Mouse (Mus musculus): ENCODE results near the gene Zhx3. TPM values are rescaled to one million over a fixed set of nuclear protein-coding genes. Genes with fewer than 3 reads are reported as not detected.

Zhx3 gene
- polyA plus RNA-seq, 1 experiment from 2014 or later = 12.0 TPM

DNA sequence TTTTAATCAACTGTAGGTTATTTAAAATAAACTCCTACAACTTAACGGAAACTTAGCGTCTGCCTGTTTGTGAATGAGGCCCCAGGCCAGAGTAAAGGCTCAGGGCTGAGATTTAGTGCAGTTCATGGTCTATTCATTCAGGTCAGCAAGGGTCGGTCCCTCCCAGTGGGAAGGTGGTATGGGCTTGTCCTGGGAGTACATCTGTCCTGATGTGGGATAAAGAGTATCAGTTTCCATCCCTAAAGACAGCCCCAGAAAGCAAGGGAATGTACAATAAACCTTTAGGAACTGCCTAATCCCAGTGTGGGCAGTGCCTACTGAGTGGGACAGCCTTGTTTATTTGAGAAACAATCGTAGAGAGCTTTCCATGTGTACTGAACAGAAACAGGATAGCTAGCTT is 150.1 kb downstream of the Zhx3 start:
- 77% methylated on average over 4 of the region's 4 CpGs for WGBS
- Histone ChIP-seq H3K36me3 (peaks cover 69% of the 10 kb centered on the region), H3K4me3 (no peak overlapping the region)

DNA sequence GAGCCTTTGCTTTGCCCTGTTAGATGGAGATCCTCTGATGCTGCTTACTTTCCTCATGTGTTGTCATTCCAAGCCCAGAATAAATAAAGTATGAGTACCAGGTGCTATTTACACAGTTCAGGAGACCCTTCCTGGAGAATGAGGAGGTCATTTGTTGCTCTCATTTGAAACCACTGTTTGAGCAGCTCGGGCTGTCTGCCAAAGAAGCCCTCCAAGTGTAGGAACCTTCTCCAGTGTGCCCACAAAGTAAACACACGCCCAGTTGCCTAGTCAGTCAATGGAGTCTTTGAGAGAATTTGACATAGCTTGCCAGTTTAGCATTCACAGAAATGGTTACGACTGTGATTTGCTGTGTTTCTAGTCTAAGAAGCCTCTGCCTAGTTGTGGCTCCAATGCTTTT is 154.0 kb downstream of the Zhx3 start:
- H3K4me3 ChIP-seq = no peak overlapping the region
- peaks cover 92% of the 10 kb centered on the region for H3K36me3 ChIP-seq
- H3K4me1 ChIP-seq = no peaks in the 10 kb centered on the region
- no peaks in the 10 kb centered on the region for H3K9me3 ChIP-seq
- H3K4me2 ChIP-seq (replicated peaks) = no peak overlapping the region
- H3K27ac ChIP-seq = no peak overlapping the region
- H3K27me3 ChIP-seq = no peaks in the 10 kb centered on the region
- 85% methylated on average over 3 of the region's 3 CpGs for WGBS
- H3K9ac ChIP-seq = no peak overlapping the region
- ATAC-seq (ENCODE audit: insufficient number of reproducible peaks, insufficient read depth, low FRiP score, low TSS enrichment) = no peak

More for the DNA sequence above, 150.1 kb downstream of the Zhx3 start:
- H3K9me3 ChIP-seq = no peaks in the 10 kb centered on the region
- H3K9ac ChIP-seq = no peak overlapping the region
- H3K4me2 ChIP-seq (replicated peaks) = no peak overlapping the region
- no peaks in the 10 kb centered on the region for H3K4me1 ChIP-seq
- no peaks in the 10 kb centered on the region for H3K27me3 ChIP-seq
- H3K27ac ChIP-seq = no peak overlapping the region
- ATAC-seq (ENCODE audit: insufficient number of reproducible peaks, insufficient read depth, low FRiP score, low TSS enrichment) = no peak

DNA sequence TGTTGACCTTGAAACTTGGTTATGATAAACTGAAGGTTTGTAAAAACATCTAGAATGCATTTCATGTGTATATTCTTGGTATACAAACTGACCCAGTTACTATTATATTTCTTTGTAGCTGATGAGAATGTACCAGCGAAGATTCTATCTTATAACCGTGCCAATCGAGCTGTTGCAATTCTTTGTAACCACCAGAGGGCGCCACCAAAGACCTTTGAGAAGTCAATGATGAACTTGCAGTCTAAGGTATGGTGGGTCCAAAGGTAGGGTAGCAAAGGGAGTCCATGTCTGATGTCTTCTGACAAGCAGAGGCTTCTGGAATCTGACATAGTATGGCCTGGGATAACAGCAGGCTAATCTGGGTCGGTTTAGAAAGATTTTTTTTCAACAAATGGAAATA is 155.5 kb downstream of the Zhx3 start:
- H3K27ac ChIP-seq = no peak overlapping the region
- H3K9ac ChIP-seq = no peak overlapping the region
- WGBS = 73% methylated on average over 5 of the region's 5 CpGs
- peaks cover 91% of the 10 kb centered on the region for H3K36me3 ChIP-seq
- no peaks in the 10 kb centered on the region for H3K9me3 ChIP-seq
- ATAC-seq (ENCODE audit: insufficient number of reproducible peaks, insufficient read depth, low FRiP score, low TSS enrichment) = no peak
- H3K4me2 ChIP-seq (replicated peaks) = no peak overlapping the region
- H3K27me3 ChIP-seq = no peaks in the 10 kb centered on the region
- H3K4me1 ChIP-seq = no peaks in the 10 kb centered on the region
- H3K4me3 ChIP-seq = no peak overlapping the region

DNA sequence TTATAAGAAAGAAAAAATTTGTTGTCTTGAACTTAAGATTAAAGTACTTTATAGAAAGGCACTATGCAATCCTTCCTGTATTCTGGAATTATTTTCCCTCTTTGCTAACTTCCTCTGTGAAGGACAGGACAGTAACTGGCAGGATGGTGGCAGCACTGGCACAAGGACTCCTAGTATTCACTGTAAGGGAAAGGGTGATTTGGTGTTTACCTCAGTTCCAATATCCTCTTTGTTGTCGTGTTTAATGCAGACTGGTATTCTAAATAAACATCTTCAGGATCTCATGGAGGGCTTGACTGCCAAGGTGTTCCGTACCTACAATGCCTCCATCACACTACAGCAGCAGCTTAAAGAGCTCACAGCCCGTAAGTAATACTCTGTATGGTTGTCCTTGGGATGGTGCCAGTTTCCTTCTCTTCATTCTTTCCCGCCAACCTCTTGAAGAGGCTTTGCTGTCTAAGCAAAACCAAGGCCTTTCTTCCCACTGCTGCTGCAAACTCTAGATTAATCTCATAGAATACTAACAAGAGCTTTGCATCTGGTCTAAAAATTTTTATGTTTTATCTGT is 157.3 kb downstream of the Zhx3 start:
- WGBS = 89% methylated on average over 4 of the region's 4 CpGs
- no peak for ATAC-seq (ENCODE audit: insufficient number of reproducible peaks, insufficient read depth, low FRiP score, low TSS enrichment)
- no peak overlapping the region for H3K4me2 ChIP-seq (replicated peaks)
- peaks cover 92% of the 10 kb centered on the region for H3K36me3 ChIP-seq
- H3K4me3 ChIP-seq = no peak overlapping the region
- H3K27ac ChIP-seq = no peak overlapping the region
- H3K4me1 ChIP-seq = no peaks in the 10 kb centered on the region
- H3K9ac ChIP-seq = no peak overlapping the region
- no peaks in the 10 kb centered on the region for H3K9me3 ChIP-seq
- H3K27me3 ChIP-seq = no peaks in the 10 kb centered on the region

DNA sequence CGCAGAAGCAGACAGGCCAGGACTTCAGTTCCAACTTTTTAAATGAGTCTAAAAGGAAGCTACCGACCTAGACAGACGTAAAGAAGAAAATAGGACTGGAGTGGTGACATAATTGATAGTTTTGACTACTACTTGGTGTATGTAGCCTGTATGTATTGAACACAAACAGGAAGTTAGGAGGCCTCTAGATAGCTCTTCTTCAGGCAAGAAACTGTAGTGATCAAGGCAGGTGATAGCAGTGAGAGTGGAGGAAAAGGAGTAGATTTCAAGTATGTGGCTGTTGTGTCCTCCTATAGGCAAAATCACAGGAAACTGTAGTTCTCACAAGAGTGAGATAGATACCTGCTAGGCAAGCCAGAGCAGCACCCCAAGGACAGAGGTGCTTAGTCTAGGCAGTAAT is 165.1 kb downstream of the Zhx3 start:
- Histone ChIP-seq H3K9ac (no peak overlapping the region), H3K36me3 (peaks cover 63% of the 10 kb centered on the region), H3K27ac (no peak overlapping the region), H3K4me3 (no peak overlapping the region), H3K4me1 (no peaks in the 10 kb centered on the region), H3K9me3 (no peaks in the 10 kb centered on the region), H3K4me2 (replicated peaks) (no peak overlapping the region), H3K27me3 (no peaks in the 10 kb centered on the region)
- ATAC-seq (ENCODE audit: insufficient number of reproducible peaks, insufficient read depth, low FRiP score, low TSS enrichment) = no peak
- WGBS = 94% methylated on average over 3 of the region's 3 CpGs

DNA sequence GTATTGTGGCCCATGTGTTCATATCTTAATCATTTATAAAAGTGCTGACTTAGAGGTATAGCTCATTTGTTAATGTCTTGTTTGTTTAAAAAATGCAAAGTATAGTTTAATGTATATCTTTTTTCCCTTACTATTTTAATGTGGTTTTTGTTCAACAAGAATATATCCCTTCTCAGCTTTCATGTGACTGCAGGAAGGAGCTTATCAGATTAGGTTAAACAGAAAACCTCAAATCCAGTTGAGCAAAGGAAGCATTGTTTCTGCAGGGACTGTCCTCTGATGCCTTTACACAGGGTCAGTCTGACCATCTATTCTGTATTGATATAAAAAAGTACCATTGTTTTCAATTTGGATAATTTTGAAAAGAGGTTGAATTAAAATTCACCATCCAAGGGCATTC is 170.0 kb downstream of the Zhx3 start:
- Histone ChIP-seq H3K4me1 (no peaks in the 10 kb centered on the region), H3K27me3 (no peaks in the 10 kb centered on the region), H3K4me2 (replicated peaks) (no peak overlapping the region), H3K36me3 (peaks cover 59% of the 10 kb centered on the region), H3K9ac (no peak overlapping the region), H3K27ac (no peak overlapping the region), H3K4me3 (no peak overlapping the region), H3K9me3 (no peaks in the 10 kb centered on the region)
- no peak for ATAC-seq (ENCODE audit: insufficient number of reproducible peaks, insufficient read depth, low FRiP score, low TSS enrichment)

DNA sequence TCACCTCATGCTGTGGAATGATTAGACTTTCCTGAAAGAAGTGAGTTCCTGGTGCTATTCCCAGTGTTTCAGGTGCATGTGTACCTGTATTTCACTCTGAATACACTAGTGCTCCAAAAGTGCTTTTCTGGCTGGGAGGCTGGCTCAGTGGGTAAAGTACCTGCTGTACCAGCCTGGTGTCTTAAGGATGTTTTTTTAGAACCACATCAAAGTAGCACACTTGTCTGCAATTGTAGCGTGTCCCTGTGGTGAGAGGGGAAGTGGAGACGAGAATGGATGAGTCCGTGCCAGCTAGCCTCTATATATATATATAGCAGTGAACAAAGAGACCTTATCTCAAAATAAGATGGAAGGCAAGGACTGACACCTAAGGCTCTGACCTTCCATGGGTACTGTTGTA is 171.2 kb downstream of the Zhx3 start:
- Histone ChIP-seq H3K36me3 (peaks cover 50% of the 10 kb centered on the region), H3K9ac (no peak overlapping the region), H3K4me2 (replicated peaks) (no peak overlapping the region), H3K27me3 (no peaks in the 10 kb centered on the region), H3K4me3 (no peak overlapping the region), H3K4me1 (no peaks in the 10 kb centered on the region), H3K9me3 (no peaks in the 10 kb centered on the region), H3K27ac (no peak overlapping the region)
- ATAC-seq (ENCODE audit: insufficient number of reproducible peaks, insufficient read depth, low FRiP score, low TSS enrichment) = no peak
- WGBS = 94% methylated on average over 3 of the region's 3 CpGs

DNA sequence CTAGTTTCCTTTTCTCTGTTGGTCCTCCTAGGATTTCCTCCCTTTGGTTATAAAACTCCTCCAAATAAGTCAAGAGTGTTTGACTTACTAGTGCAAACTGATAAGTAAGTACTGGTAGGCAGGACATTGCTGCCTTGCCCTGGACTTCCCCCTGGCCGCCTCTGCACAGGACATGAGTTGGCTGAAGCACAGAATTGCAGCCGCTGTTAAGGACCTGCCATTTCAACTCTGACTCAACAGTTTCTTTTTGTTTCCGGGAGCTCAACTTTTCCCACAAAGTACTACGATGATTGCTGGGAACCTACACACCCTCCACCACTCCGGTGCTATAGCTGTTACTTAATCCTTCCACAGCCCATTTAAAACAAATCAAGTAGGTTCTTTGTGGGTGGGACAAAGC is 172.5 kb downstream of the Zhx3 start:
- Histone ChIP-seq H3K36me3 (peaks cover 47% of the 10 kb centered on the region), H3K4me2 (replicated peaks) (no peak overlapping the region), H3K4me1 (no peaks in the 10 kb centered on the region), H3K27me3 (no peaks in the 10 kb centered on the region), H3K9ac (no peak overlapping the region), H3K4me3 (no peak overlapping the region), H3K27ac (no peak overlapping the region), H3K9me3 (no peaks in the 10 kb centered on the region)
- WGBS = 79% methylated on average over 5 of the region's 5 CpGs
- ATAC-seq (ENCODE audit: insufficient number of reproducible peaks, insufficient read depth, low FRiP score, low TSS enrichment) = no peak

Other genes with a start within 250 kb of the Zhx3 start
- 105 and 109 TPM in 2 replicates for gene Top1, start 227.1 kb downstream of the Zhx3 start, polyA plus RNA-seq (2016; fragmentation: Nextera tagmentation; extraction: Ambion mirVana)
- gene Plcg1, start 141.7 kb downstream of the Zhx3 start, polyA plus RNA-seq (2016; fragmentation: Nextera tagmentation; extraction: Ambion mirVana) = 104 and 108 TPM in 2 replicates
- 2.1 and 2.7 TPM in 2 replicates for gene Lpin3, start 7.7 kb upstream of the Zhx3 start, polyA plus RNA-seq (2016; fragmentation: Nextera tagmentation; extraction: Ambion mirVana)
- 20.5 and 22.3 TPM in 2 replicates for gene Emilin3, start 39.3 kb upstream of the Zhx3 start, polyA plus RNA-seq (2016; fragmentation: Nextera tagmentation; extraction: Ambion mirVana)
- 44.6 and 48.2 TPM in 2 replicates for gene Chd6, start 236.1 kb upstream of the Zhx3 start, polyA plus RNA-seq (2016; fragmentation: Nextera tagmentation; extraction: Ambion mirVana)